Mouse (Mus musculus) bone marrow macrophage, adult 2 months (primary cell): ENCODE results near the gene Gpr171.

Source experiments
- CTCF ChIP-seq: IDR thresholded peaks from 2 replicates; pipeline ENCODE4 v1.5.1; 2012; ENCODE audit warnings: low read depth, mild to moderate bottlenecking, low read length, moderate library complexity
- POLR2A ChIP-seq: IDR thresholded peaks from 2 replicates; pipeline ENCODE4 v1.6.1; 2012; ENCODE audit warnings: mild to moderate bottlenecking, low read depth, low read length, borderline replicate concordance

GRCm38 (mm10) chr3:59059022-59059541, 42.5 kb downstream of the Gpr171 start:
- TF ChIP-seq POLR2A, result no peak
- peak; percentile 52; the same call in 1 of the 2 replicates for TF ChIP-seq CTCF
